Mouse (Mus musculus) neural tube, embryonic 10.5 days (tissue): ENCODE measurements at regions not wholly inside any gene's neighbourhood (a gene's known extent, or its start where the extent isn't known, plus 50 kb on each side); places are given as distances from the start of the nearest gene placed in this dataset.

Source experiments
- DNase-seq: peaks from one replicate; pipeline ENCODE4 v3.0.0-alpha.2; 2017; ENCODE audit warnings: low spot score; ENCODE audit errors: extremely low spot score

- no peak for DNase-seq
Observed at GRCm38 (mm10) chr3:133834459-133834858, 289.5 kb upstream of the Tet2 start.

- no peak for DNase-seq
Observed at GRCm38 (mm10) chr3:133846301-133846700, 301.4 kb upstream of the Tet2 start.

- DNase-seq: no peak
Observed at GRCm38 (mm10) chr3:133874383-133874782, 329.4 kb upstream of the Tet2 start.

- DNase-seq: peak; percentile 75
Observed at GRCm38 (mm10) chr3:133876439-133877072, 331.6 kb upstream of the Tet2 start.

- DNase-seq: peak; percentile 19
Observed at GRCm38 (mm10) chr3:133877310-133877709, 332.4 kb upstream of the Tet2 start.

- no peak for DNase-seq
Observed at GRCm38 (mm10) chr3:133880626-133881025, 335.7 kb upstream of the Tet2 start.

- no peak for DNase-seq
Observed at GRCm38 (mm10) chr3:133901931-133902330, 334.4 kb upstream of the Cxxc4 start.

GRCm38 (mm10) chr3:133922200-133922599 is 314.1 kb upstream of the Cxxc4 start:
- DNase-seq: no peak

GRCm38 (mm10) chr3:133965322-133965721 is 271.0 kb upstream of the Cxxc4 start:
- DNase-seq: no peak

GRCm38 (mm10) chr3:133968176-133968575 is 268.1 kb upstream of the Cxxc4 start:
- no peak for DNase-seq

- DNase-seq: no peak
Observed at GRCm38 (mm10) chr3:133972774-133973173, 263.5 kb upstream of the Cxxc4 start.

- no peak for DNase-seq
Observed at GRCm38 (mm10) chr3:133987681-133988080, 248.6 kb upstream of the Cxxc4 start.

GRCm38 (mm10) chr3:133993971-133994370 is 242.3 kb upstream of the Cxxc4 start:
- DNase-seq: no peak

- DNase-seq: no peak
Observed at GRCm38 (mm10) chr3:133999965-134000364, 236.3 kb upstream of the Cxxc4 start.

GRCm38 (mm10) chr3:134000595-134000994 is 235.7 kb upstream of the Cxxc4 start:
- no peak for DNase-seq

- DNase-seq: no peak
Observed at GRCm38 (mm10) chr3:134014805-134015204, 221.5 kb upstream of the Cxxc4 start.

GRCm38 (mm10) chr3:134015412-134015811 is 220.9 kb upstream of the Cxxc4 start:
- DNase-seq: no peak

GRCm38 (mm10) chr3:134033862-134034261 is 202.4 kb upstream of the Cxxc4 start:
- DNase-seq: no peak

- no peak for DNase-seq
Observed at GRCm38 (mm10) chr3:134036310-134036934, 199.9 kb upstream of the Cxxc4 start.

- DNase-seq: no peak
Observed at GRCm38 (mm10) chr3:134050649-134051048, 185.6 kb upstream of the Cxxc4 start.

- DNase-seq: no peak
Observed at GRCm38 (mm10) chr3:134082461-134082860, 153.8 kb upstream of the Cxxc4 start.

- DNase-seq: no peak
Observed at GRCm38 (mm10) chr3:134099471-134100125, 136.7 kb upstream of the Cxxc4 start.
